Mouse (Mus musculus) kidney, postnatal 14 days (tissue): ENCODE results near the gene Foxi2.
A peak's percentile ranks its signal among the peaks of the same experiment; 100 is the strongest.

Experiments used
- DNase-seq: peaks from one replicate; pipeline ENCODE4 v3.0.0; 2022; ENCODE audit warnings: mixed read lengths

Gene Foxi2

DNA sequence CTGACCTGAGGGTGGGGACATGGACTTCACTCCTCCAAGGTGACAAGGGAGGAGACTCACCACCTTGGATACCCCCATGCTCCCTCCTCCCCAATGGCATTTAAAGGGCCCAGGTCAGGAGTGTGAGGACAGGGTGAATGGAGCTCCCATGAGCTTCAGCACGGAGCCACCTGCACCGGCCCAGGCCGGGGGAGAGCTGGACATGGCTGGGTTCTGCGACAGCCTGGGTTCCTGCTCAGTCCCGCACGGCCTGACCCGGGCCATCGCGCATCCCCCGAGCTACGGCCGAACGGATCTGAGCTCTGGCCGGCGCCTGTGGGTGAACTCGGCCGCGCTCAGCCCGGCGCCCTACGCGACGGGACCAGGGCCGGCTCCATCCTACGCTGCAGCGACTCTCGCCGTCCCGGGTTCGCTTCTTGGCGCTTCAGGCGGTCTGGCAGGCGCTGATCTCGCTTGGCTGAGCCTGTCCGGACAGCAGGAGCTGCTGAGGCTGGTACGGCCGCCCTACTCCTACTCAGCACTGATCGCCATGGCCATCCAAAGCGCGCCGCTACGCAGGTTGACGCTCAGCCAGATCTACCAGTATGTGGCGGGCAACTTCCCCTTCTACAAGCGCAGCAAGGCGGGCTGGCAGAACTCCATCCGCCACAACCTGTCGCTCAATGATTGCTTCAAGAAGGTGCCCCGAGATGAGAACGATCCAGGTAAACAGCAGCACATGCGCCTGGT is at the start of gene Foxi2:
Foxi2 (plus strand) TSS at position 72 of the 729 bp plus-strand sequence.
- DNase-seq: peak; percentile 4

DNA sequence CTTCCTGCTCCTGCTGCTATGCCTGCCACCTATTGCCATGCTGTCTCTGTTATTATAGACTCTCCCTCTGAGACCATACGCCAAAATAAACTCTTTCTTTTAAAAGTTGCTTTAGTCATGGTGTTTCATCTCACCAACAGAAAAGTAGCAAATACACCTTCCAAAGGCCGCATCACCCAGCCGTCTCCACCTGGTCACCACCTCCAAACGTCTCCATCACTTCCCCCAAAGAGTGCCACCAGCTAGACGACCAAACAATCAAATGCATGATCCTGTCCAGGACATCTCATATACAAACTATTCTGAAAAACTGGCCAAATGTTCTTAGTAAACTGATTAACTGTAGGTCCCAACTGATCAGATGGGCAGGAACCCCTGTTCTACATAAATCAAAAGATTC is 45.5 kb upstream of the Foxi2 start:
- DNase-seq: no peak

- DNase-seq: no peak
These were observed 34.1 kb upstream of the Foxi2 start for GRCm38 (mm10) chr7:135376048-135376447.

- no peak for DNase-seq
These were observed 33.2 kb upstream of the Foxi2 start for GRCm38 (mm10) chr7:135376932-135377331.

GRCm38 (mm10) chr7:135378331-135378730 is 31.8 kb upstream of the Foxi2 start:
- no peak for DNase-seq

GRCm38 (mm10) chr7:135389039-135389438 is 21.1 kb upstream of the Foxi2 start:
- no peak for DNase-seq

GRCm38 (mm10) chr7:135392949-135393542 is 17.1 kb upstream of the Foxi2 start:
- DNase-seq: no peak

DNA sequence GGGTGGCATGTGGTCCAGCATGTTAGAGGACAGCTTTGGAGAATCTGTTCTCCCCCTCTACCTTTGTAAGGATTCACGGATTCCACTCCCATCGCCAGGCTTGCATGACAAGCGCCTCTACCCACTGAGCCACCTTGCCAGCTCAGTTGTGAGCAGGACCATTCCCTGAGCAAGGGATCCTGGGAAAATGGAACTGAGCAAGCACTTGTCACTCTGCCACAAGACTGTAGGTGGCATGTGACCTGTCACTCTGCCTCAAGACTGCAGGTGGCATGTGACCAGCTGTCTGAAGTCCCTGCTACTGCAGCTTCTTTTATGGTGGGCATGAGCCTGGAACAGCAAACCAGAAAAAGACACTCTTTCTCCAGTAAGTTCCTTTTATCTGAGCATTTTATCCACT is 15.7 kb upstream of the Foxi2 start:
- DNase-seq: no peak

GRCm38 (mm10) chr7:135395242-135395641 is 14.9 kb upstream of the Foxi2 start:
- no peak for DNase-seq

DNA sequence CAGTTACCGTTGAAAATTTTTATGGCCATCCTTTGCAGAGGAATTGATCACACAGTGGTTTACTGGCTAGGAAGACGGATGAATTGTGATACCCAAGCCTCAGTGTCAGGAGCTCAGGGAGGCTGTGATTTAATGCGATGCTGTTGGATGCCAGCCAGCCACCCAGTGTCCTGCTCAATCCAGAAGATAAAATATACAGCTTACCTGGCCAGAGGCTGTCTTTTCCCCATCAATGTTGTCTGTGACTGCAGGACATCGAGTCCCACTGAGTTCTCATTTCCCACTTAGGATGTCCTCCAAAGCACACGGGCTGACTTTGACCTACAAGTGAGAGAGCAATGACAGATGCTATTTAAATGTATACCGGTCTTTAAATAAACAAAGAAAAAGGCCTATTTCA is 13.0 kb upstream of the Foxi2 start:
- no peak for DNase-seq

GRCm38 (mm10) chr7:135397874-135398273 is 12.2 kb upstream of the Foxi2 start:
- no peak for DNase-seq

- peak; percentile 72 for DNase-seq
These were observed 6.7 kb upstream of the Foxi2 start for GRCm38 (mm10) chr7:135403416-135403815.

GRCm38 (mm10) chr7:135406761-135407160 is 3.3 kb upstream of the Foxi2 start:
- DNase-seq: no peak

DNA sequence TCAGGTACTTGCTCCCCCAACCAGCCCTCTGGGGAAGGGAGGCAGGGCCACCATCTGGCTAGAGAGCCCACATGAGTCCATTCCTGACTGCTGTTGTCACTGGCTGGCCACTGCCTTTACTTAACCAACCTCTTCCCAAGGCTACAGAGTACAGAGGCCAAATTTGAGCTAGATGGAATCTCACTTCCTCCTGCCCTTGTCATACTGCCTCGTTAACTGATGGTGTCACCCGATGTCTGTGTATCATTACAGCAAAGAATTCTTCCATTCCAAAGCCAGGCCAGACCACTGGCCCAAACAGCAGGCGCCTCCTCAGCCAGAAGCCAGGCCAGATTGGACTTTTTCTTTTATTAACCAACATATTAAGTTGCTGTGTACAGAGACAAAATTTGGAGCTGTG is 1.6 kb upstream of the Foxi2 start:
- DNase-seq: no peak

DNA sequence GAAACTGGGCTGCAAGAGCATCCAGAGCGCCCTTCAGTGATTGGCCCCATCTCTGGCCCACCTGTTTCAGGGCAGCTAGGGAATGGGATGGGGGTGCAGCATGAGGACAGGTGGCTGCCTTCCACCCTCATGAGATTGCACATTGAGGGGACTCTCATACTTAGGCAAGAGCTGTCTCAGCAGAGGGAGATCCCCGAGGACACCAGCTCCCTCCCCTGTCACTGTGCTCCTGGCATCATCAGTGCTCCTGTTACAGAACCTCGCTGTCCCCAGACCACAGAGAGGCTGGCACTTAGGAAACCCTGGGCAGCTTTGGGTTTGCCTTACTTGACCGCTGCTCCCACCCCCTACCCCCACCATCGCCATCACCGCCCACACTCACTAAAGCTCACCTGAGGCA is 2.2 kb downstream of the Foxi2 start:
- no peak for DNase-seq

- DNase-seq: no peak
These were observed 18.7 kb downstream of the Foxi2 start for GRCm38 (mm10) chr7:135428840-135429239.

DNA sequence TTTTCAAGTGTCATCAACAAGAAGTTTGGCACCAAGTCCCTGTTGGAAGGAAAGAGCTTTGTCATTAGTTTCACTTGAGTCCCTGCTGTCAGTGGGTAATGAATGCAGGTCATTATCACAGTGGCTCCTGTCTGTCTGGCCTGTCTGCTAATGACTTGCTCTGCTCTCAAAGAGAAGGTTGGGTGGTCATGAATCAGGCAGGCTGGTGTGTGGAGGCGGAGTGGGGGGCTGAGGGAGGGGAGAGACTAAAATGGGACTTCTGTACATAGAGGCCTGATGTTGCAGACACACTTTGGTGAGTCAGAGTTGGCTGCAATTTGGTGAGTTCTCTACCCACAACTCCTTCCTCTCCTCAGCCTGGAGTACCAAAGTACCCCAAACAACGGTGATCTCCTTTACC is 20.8 kb downstream of the Foxi2 start:
- no peak for DNase-seq

GRCm38 (mm10) chr7:135443903-135444302 is 33.8 kb downstream of the Foxi2 start:
- DNase-seq: no peak

DNA sequence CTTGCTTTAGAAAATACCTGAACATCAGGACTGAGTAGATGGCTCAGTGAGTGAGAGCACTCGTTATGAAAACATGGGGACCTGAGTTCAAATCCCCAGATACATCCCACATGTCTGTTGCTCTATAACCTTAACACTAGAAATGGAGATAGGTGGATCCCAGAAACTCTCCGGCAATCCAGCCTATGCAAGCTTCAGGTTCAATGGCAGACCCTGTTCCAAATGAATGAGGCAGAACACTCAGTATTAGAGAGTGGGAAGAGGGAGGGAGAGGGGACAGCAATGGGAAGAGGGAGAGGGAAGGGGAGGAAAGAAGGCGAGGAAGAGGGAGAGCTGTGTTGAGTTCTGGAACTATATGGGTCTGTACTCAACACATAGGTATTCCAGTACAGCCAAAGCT is 41.2 kb downstream of the Foxi2 start:
- no peak for DNase-seq

- DNase-seq: no peak
These were observed 42.3 kb downstream of the Foxi2 start for GRCm38 (mm10) chr7:135452366-135452765.

- peak; percentile 13 for DNase-seq
These were observed 43.6 kb downstream of the Foxi2 start for GRCm38 (mm10) chr7:135453690-135454089.
